Mouse (Mus musculus): Measurements from ENCODE around the gene Fbxo27.

The Fbxo27 gene

DNA sequence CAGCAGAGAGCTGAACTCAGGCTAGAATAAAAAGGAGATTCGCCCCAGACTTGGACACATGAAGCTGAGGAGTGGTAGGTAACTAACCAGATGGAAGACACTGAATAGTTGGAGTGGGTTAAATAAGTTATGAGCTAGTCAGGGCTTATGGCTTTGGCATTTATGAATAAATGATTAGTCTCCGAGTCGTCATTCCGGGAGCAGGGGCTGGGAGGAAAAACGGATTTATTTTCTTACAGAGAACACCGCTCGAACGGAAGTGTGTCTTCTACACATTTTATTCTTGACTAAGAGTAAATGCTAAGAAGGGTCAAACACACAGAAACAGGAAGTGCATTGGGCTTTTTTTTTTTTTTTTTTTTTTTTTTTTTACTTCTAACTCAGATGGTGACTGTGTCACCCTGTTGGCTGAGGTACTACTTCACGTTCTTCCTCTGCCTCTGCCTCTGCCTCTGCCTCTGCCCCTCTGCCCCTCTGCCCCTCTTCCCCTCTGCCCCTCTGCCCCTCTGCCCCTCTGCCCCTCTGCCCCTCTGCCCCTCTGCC is 10.0 kb downstream of the Fbxo27 start:
- no peak for DNase-seq (ENCODE audit: low spot score)

DNA sequence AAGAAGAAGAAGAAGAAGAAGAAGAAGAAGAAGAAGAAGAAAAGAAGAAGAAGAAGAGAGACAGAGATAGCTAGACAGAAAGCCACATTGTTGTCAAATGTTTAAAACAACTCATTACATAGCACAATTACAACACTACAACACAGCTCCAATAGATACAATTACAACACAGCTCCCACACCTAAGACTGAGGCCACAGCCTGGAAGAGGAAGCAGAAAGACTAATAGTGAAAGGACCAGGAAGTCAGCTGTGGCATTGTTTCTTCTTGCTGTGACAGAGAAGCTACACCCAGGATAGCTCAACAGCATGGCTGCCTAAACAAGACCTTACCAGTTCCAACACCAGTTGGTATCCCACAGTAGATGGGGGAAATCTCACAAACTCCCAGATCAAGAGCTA is 16.8 kb downstream of the Fbxo27 start:
- DNase-seq (ENCODE audit: low spot score), result no peak

DNA sequence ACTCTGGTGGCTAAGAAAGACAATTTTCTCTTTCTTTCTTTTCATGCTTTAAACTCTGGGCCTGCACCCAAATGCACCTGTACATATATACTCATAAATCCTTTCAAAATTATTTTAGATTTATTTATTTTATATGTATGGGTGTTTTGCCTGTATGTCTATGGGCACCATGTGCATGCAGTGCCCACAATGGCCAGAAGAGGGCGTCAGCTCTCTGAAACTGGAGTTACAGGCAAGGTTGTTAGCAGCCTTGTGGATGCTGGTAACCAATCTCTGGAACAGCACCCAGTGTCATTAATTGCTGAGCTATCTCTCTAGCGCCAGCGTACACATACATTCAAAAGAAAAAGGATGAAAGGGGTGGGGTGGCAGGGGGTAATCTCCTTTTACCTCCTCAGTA is 18.3 kb downstream of the Fbxo27 start:
- no peak for DNase-seq (ENCODE audit: low spot score)

DNA sequence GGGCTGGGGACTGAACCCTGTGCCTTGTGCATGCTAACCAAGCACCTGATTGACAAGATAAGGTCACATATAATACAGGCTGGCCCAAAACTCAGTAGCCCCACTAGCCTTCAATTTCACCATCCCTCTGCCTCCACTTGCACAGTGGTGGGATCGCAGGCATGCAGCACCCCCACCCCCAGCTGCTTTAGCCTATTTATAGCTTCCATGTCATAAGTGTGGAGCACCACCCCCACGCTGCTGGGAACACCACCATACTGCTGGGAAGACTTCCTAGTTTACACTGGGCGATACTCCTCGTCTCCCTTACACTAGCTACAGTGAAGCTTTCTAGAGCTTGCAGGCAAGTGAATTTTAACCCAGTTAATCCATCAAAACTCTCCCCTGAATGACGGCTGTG is 22.0 kb downstream of the Fbxo27 start:
- DNase-seq (ENCODE audit: low spot score), result no peak

DNA sequence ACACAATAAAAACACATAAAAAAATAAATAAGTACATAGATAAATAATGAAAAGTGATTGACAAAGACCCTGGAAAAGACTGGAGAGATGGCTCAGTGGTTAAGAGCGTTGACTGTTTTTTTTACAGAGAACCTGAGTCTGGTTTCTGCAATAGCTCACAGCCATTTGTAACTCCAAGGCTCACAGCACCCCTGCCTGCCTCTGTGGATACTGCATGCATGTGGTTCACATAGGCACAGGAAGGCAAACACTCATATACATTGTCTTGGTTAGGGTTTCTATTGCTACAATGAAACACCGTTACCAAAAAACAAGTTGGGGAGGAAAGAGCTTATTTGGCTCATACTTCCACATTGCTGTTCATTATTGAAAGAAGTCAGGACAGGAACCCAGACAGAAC is 22.9 kb downstream of the Fbxo27 start:
- DNase-seq (ENCODE audit: low spot score), result no peak

DNA sequence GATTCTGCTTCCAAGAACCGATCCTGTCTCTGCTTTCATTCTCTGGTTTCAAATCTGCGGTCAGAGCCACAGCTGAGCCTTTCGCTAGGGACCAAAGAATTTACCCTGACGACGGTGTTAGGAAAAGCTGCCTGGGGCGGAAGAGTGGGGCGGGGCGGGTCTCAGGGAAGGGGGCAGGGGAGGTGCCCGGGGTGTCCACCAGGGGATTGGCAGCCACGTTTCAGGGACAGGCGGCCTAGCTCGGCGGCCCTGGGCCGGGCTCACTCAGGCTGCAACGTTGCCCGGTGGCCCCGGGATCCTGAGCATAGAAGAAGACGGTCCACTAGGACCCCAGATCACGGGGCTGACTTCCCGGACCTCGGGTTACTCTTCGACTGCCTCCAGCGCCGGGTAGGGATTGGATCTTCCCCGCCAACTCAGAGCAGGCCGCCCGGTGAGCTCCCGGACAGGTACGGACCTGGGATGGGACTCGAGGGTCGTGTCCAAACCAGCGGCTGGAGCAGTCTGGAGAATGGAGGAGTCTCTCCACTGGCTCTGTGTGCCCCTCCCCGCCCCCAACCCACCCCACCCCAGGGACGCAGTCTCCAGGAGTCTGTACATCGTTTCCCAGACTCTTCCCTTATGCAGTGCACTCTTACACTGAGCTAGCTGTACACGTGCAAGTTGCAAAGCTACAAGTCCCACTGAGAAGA is 24.1 kb downstream of the Fbxo27 start, which contains the start of gene Fbxo17:
Gene Fbxo17 (plus strand): TSS at position 215 of the 692 bp plus-strand sequence.
- DNase-seq (ENCODE audit: low spot score), result peak; percentile 52

DNA sequence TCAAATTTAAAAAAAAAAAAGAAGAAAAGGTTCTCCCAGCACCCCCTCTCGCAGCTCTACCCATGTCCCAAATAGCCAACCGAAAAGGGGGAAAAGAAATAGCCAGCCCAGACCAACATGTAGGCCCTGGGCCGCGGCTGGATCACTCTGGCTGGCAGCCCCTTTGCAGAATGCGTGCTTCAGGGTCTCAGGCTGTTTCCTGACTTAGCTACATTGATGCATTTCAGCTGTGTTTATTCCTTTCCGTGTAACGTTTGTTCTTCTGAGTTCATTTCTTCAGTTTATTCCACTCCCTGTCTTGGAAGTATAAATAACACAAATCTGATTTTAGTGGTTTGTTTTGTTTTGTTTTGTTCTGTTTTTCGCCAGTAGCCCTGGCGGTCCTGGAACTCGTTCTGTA is 25.1 kb downstream of the Fbxo27 start:
- no peak for DNase-seq (ENCODE audit: low spot score)

DNA sequence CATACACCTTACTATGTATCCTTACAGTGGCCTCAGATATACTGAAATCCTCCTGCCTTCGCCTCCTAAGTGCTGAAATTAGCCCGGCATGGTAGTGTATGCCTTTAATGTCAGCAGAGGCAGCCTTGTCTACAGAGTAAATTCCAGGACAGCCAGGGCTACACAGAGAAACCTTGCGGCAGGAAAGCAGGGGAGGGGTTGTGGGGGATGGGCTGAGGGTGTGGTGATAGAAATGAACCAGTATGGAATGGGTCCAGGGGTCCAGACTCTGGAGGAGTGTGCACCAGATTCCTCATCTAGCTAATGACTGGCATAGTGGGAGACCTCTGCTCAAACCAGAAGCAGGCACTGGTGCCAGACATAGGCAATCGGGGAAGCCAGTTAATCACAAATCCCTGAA is 26.5 kb downstream of the Fbxo27 start:
- no peak for DNase-seq (ENCODE audit: low spot score)

DNA sequence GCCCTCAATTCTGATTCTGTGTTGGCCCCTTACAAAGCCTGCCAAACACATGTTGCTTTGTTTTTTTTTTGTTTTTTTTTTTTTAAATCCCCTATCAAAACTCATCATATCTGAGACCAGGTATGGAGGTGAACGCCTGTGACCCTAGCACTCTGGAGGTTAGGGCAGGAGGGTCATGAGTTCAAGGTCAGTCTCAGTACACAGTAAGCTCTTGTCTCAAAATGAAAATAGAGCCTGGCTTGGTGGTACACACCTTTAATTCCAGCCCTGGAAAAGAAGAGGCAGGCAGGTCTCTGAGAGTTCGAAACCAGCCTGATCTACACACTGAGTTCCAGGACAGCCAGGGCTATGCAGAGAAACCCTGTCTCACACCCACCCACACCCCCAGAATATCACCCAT is 27.0 kb downstream of the Fbxo27 start:
- DNase-seq (ENCODE audit: low spot score), result no peak

DNA sequence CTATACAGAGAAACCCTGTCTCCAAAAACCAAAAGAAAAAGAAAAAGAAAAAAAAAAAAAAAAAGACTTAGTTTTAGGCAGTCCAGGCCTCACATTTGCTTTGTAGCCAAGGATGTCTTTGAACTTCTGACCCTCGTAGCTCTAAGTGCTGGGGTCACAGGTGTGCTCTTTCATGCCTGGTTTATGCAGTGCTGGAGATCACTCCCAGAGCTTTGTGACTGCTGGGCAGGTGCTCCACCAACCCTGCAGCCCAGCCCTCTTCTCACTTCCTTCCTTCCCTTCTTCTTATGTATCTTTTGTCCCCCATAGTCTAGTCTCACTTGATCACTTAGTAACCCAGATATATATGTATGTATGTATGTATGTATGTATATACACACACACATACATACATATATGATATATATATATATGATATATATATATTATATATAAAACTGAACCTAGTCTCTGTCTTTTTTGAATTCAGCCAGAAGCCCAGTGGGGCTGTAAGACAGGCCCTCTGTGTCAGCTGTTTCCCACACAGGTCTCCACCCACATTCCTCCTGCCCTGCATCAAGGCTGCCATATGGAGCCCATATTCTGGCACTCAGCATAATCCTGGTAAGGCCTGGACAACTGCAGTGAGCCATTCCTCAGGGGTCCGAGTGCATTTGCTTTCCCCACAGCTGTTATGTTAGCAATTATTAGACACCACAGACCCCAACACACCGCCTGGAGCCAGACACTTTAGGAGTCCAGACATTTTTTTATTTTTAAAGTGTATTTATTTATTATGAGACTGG is 28.3 kb downstream of the Fbxo27 start:
- DNase-seq (ENCODE audit: low spot score), result no peak

DNA sequence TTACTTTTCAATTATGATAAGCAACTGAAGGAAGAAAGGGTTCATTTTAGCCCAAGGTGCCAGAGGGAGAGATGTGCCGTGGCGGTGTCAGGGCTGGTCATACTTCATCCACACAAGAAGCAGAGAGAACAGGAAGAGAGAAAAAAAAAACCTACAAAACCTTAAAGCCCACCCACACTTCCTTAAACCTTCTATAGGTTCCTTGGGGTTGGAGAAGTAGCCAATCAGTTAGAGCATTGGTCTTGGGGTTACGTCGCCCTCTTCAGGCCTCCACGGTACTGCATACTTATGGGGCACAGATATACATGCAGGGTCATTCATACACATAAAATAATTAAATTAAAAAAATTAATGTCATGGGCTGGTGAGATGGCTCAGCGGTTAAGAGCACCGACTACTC is 29.4 kb downstream of the Fbxo27 start:
- no peak for DNase-seq (ENCODE audit: low spot score)

DNA sequence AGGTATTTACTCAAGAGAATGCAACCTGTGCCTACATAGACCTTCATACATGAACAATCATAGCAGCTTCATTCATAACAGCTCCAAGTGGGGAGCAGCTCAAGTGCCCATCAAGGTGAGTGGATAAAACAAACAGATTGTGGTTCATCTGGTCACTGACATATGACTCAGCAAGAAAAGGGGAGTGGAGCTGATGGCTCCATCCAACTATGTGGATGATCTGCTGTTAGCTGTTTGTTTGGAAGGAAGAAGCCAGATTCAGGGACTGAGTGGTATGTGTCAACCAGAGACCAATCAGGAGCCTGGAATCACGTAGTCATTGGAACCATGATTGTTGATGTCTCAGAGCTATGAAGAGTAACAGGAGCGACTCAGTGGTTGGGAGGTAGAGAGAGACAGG is 32.0 kb downstream of the Fbxo27 start:
- DNase-seq (ENCODE audit: low spot score), result no peak

DNA sequence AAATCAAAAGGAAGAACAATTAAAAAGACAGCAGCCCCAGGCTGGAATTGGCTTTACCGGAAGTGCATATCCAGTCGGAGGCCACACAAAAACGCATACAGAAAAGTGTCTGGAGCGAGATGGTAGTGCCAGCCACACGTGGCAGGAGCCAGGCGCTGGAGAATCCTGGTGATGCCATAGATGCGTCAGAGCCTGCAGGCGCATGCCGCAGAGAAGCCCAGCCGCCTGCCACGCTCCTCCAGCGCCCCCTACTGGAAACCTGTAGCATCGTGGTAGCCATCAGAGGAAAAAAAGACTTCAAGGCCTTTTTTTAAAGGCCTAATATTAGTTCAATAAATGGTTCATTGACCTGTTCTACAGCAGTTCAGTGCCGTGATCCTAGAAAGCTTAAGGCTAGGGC is 34.0 kb downstream of the Fbxo27 start:
- DNase-seq (ENCODE audit: low spot score), result peak; percentile 84

DNA sequence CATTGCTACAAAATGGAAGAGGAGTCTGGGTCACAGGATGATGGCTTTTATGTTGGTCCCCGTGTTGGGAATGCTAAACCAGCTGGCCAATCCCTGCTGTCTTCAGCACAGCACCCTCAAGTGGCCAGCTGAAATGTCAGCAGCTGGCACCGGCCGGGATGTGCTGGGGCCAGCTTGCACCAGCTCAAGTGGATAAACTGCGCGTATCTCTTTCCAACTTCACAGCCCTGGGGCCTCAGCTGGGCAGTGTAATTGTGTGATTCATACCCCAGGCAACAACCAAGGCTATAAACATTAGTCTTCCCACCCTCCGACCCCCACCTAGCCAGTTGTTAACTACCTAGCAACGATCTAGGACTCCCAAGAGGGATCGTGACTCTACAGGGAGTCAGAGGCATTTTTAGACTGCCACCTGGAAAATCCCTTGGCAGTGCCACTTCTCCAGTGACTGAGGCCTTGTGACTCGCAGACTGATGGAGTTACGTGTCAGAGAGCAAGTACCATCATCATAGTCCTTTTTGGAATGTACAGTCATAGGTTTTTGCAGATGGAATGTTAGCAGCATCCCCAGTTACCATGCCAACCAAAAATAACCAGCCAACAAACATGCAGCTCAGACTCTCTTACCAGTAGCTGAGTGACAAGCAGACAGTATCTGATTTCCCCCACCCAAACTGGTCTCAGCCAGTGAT is 35.1 kb downstream of the Fbxo27 start:
- no peak for DNase-seq (ENCODE audit: low spot score)

DNA sequence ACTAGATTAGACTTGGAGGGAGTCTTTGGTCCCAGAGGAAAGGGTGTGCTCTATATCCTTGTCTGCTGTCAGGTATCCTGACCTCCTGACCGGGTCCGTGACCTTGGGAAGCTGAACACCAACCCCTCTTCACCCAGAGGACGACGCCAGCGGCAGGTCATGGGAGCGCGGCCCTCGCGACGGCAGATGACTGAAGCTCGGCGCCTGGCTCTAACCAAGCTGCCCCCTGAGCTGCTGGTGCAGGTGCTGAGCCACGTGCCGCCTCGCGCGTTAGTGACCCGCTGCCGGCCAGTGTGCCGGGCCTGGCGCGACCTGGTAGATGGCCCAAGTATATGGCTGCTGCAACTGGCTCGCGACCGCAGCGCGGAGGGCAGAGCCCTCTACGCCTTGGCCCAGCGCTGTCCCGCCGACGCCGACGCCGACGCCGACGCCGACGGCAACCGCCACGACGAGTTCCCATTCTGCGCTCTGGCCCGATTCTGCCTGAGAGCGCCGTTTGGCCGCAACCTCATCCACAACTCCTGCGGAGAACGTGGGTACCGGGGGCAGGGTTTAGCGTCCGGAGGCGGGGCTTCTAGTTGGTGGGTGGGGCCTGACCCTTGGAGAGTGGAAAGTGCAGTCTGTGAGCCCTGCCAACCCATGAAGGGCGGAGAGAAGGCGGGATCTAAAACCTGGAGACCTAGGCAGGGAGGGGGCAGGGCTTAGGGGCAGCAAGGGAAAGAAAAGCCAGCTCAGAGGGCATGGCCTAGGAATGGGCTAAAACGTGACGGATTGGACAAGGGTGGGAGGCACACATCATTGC is 39.9 kb downstream of the Fbxo27 start:
- peak; percentile 54 for DNase-seq (ENCODE audit: low spot score)

DNA sequence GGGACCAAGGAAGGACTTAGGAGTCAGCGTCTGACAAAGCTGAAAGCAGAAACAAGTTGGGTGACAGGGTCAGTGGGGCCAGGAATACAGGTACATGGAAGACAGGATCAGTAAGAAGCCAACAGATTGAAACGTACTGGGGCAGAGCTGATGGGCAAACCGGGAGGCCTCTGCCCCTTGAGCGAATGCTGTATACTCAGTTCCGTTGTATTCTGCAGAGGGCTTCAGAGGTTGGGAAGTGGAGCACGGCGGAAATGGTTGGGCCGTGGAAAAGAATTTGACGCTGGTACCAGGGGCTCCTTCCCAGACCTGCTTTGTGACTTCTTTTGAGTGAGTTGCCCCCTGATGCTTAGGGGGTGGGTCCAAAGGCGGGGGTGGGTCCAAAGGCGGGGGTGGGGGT is 40.6 kb downstream of the Fbxo27 start:
- no peak for DNase-seq (ENCODE audit: low spot score)

DNA sequence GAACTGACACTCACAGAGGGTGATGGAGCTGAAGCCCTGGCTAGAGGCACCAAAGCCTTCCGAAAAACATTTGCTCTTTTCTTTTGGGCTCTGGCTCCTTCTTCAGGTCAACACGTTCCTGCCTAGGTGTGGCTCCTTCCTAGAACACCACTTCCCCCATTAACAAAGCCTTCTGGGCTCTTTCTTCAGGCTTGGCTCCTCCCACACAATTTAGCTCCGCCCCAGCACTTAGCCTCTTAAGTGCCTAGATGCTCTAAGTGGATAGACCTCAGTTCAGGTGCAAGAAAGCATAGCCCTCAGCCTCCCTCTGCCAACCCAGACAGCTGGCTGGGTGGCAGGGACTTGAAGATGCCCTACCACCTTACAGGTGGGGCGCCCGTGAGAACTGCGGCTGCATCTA is 43.1 kb downstream of the Fbxo27 start:
- DNase-seq (ENCODE audit: low spot score), result no peak

DNA sequence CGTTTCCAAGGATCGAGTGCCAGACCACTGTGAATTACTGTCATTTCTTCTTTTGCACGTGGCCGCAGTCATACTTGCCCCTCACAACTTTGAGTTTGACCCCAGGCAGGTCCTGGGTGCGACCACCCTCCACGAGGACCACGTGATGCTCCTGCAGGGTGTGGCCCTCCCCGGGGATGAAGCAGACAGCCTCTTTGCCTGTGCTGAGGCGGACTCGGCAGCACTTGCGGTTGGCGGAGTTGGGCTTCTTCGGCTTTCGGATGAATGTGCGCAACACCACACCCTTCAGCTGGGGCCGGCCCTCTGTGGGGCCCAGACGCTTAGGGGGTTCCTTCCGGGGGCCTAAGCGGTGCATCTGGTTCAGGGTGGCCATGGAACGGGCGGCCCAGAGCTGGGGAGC is 47.2 kb downstream of the Fbxo27 start:
- no peak for DNase-seq (ENCODE audit: low spot score)

DNA sequence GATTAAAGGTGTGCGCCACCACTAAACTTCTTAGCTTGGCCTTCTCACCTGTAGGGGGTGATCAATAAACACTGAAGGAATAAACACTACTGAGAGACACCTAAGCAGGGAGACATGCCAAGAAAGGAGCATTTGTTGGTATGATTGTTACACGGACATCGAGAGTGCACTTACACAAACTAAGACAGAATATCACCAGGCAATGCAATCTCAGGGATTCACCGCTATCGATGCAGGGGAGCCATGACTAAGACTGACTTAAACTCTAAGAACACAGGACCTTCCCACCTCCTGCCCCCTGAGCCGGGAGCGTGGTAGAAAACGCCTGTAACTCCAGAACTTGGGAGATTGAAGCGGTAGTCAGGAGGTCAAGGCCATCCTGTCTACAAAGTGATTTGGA is 48.3 kb downstream of the Fbxo27 start:
- DNase-seq (ENCODE audit: low spot score), result no peak

DNA sequence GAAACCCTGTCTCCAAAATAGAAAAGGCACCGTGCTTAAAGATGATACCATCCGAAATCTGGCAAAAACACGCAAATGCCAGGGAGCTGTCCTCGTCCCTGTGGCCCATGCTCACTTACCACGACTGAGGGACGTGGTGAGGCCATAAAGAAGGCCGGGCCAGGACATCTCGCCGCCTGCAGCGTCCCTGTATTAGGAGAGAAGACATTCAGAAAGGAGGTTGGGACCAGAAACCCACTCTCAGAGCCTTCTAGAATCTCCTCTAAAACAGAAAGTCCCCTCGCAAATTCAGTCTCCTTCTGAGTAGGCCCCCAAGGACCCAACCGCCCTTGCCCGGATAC is 48.7 kb downstream of the Fbxo27 start:
- DNase-seq (ENCODE audit: low spot score), result peak; percentile 14

DNA sequence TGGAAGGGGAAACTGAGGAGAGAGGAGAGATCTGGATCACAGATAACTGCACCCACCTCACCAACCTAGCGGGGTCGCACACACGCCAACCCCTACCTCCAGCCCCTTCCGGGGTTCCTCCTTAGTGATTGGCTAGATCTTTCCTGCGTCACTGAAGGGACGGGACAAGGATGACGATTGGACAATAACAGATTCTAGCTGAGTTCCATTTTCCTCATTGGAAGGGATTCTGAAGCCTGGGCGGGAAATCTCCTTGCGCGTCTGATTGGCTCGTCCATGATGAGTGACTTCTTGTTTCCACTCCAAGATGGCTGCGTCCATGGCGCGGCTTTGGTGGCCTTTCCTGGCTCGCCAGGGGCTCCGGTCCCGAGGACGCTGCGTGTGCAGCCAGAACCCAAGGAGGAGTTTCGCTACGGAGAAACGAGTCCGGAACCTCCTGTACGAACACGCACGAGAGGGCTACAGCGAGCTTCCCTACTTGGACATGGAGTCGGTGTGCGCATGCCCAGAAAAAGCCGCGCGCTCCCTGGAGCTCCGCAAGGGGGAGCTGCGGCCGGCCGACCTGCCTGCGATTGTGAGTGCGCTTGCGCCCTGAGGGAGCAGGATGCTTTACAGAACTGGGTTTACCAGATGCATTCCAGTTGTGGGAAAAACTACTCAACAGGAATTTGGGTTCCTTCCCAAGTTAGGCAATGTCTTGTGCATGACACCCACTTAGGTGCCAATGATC is 49.2 kb downstream of the Fbxo27 start, which contains the start of the genes Mrps12 and Sars2:
Gene Mrps12 (minus strand): TSS at position 112 of the 730 bp plus-strand sequence.
Gene Sars2 (plus strand): TSS at position 284 of the 730 bp plus-strand sequence.
- peak; percentile 93 for DNase-seq (ENCODE audit: low spot score)
